Mouse (Mus musculus) kidney, postnatal 4 days (tissue): ENCODE results near the gene Gm17093.
"Not testable (repeated sequence)": the region's sequence is repeated elsewhere in the genome, so short reads cannot be mapped to it uniquely, and the experiment has no call there.

ENCODE experiments used
- DNase-seq, 2 experiments: peaks; one replicate each; pipeline ENCODE4 v3.0.0; 2021; ENCODE audit warnings: mixed read lengths in 2 of 2

Gene Gm17093

DNA sequence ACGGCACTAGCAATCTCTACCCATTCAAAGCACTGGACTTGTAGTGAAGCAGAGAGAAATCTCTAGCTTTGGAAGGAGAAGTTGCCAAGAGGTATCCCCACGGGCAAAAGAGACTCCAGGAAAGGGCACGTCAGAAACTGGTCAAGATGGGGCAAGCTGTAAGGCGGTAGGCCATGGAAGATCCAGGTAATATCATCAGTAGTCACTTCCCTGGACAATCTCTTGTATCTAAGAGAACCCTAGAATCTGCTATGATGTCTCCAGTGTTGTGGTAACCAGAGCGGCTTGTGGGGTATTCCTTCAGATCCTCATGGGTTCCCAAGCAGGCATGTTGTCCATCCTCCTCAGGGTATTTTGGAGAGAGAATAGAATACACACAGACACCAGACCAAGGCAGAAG, at the start of gene Gm17093:
TSS of gene Gm17093 (plus strand) at position 301 of the 400 bp plus-strand sequence.
- not testable (repeated sequence) for DNase-seq

DNA sequence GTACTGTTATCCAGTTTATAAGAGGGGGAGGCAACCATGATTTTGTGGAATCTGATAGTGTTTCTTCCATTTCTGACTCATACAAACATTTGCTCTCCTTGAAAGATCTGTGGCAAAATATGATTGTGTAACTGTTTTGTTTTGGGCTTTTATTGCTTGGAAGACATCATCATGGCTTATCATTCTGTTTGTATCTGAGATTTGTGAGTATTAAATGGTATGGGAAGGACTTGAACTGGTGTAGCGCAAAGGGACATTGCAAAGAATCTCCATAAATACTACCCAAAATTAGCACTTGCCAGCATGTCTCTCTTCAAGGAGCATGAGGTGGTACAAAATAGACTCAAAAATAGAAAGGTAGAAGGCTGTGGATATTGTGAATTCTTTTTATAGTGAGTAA, 25.9 kb upstream of the Gm17093 start, which contains the start of gene BC061237:
TSS of gene BC061237 (plus strand) at position 301 of the 400 bp plus-strand sequence.
- DNase-seq: not testable (repeated sequence)

DNA sequence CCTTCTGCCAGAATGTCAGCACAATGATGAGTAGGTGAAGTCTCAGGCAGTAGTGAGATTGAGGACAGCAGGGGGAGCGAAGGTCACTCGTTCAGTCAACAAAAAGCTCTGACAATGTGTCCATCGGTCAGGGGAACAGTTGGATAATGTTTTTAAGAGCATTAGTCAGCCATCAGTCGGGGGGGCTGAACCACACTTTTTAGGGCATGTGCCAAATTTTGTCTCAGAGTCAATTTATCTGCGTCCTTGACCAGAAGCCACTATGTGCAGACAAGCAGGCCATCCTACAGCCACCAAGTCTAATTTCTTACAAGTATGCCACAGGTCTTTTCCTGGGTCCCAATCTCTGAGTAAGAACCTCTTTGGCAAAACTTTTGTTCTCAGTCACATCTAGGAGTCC, 29.9 kb downstream of the Gm17093 start:
- not testable (repeated sequence) for DNase-seq
